Mouse (Mus musculus): ENCODE measurements around the gene Krt26.

Gene Krt26

DNA sequence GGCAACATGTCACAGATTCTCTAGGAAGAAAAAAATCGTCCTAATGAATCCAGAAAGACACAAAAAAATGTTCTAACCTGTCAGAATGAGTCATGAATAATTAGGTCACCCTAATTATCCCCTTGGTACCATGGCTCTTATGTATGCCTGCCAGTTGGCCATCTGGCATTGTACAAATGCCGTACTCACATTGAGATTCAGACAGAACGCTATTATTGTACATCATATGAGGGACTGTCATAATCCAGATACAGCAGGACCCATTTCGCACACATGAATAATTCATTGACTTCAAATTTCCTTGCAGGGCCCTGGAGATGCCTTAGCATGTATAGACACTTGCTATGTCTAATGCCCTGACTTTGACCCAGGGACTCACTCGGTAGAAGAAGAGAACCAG is 53.8 kb downstream of the Krt26 start:
- no peak for DNase-seq (ENCODE audit: low spot score)

DNA sequence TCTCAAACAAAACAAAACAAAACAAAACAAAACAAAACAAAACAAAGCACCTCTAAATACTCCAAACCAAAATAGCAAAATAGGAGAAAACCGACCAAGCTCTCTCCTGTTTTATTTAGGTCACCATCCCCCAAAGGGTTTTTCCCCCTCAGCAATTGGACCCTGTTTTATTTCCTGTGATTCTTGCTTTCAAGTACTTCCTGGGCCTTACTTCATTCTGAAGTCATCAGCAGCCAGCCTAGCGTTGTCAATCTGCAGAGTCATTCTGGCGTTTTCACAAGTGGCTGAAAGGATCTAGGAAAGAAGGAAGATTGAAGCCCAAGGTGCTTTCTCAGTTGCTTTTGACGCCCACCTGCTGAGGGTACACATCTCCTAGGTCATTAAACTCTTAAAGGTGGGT is 54.4 kb downstream of the Krt26 start:
- DNase-seq (ENCODE audit: low spot score) = no peak

DNA sequence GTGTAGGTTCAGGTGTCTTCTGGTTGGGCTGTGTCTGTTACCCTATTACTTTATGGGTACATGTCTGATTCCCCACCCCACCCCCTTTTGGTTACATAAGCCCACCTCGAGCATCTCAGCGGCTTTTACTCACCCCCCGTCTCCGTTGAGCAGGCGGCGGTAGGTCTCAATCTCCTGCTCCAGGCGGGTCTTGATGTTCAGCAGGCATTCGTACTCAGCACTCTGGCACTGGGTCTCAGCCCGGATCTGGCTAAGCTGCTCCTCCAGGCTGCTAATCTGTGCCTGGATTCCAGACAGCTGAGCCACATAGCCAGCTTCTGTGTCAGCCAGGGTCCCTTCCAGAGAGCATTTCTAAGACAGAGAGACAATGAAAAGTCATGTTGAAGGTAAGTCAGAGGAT is 56.6 kb downstream of the Krt26 start:
- no peak for DNase-seq (ENCODE audit: low spot score)

DNA sequence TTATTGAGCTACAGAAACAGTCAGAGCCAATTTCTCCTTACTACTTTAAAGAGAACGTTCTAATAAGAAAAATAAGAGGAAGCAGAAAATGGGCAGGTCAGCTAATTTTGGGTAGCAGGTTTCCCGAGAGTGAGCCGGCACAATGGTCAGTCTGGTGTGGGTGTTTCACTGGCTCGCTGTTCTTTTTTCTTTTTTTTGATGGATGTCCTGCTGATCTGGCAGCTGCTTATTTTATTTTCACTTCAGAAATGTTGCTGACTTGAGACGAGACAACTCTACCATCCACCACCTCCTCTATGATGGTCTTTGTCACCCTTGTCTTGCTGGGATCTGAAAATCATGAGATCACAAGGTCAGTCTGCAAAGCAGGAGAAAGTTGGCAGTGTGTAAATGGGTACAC is 57.8 kb downstream of the Krt26 start:
- no peak for DNase-seq (ENCODE audit: low spot score)

Data from c-Kit-positive CD71-positive TER-119-positive erythroid progenitor cells, embryonic 14.5 days (primary cell).